Mouse (Mus musculus) 3134 (cell line): ENCODE results near the gene Reln.

Source experiments
- DNase-seq: peaks from one replicate; pipeline ENCODE4 v3.0.0-alpha.2; 2011; ENCODE audit warnings: low spot score; ENCODE audit not compliant: insufficient read length; ENCODE audit errors: extremely low read depth

Reln gene

DNA sequence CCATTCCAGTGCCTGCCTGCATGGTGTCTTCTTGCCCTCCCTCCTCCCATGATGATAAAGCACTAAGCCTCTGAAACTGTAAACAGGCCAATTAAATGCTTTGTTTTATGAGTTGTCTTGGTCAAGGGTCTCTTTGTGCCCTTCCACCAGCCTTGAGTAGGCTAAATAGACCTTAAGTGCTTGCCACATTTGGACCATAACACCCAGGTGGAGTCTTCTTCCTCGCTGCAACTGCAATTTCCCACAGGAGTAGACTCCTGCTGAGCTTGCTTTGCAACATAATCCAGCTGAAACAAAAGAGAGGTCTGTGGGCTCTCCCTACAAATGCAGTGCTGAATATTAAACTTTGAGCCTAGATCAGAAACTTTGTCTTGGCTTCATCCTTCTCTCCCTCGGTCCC lies 35.5 kb downstream of the Reln start:
- DNase-seq = no peak

DNA sequence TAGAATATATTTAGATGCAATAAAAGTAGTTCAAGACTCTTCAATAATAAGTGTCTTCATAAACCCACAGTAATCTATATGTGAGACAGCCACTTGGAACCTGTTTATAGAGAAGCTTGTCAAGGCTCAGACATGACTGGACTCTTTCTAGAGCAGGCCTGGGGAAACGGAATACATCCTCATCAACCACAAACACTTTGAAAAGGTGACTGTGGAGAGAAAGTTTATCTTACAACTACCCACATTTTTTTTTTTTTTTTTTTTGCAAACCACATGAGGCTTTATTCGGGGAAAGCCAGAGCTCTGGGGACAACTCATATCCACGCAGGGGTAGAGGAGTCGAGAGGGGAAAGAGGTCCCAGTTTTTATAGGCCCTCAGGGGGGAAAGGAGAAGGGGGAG lies 36.6 kb downstream of the Reln start:
- no peak for DNase-seq

GRCm38 (mm10) chr5:22307072-22307471 lies 37.4 kb downstream of the Reln start:
- no peak for DNase-seq

DNA sequence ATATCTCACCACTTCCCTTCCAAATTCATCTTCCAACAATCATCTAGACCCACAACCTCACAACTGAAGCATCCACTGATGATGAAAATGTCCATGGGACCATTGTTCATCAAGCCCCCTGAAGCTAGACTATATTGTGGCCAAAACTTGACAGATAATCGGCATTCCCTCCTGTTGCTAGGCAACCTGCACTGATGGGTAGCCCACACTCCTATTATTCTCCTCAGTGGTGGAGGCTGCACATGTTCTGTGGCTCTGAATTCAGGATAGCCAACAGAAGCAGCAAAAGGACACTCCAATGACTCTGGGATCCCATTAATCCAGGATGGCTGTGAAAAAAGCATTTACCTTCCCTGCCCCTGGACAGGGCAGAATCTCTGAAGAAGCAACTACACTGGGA lies 40.8 kb downstream of the Reln start:
- no peak for DNase-seq

GRCm38 (mm10) chr5:22302309-22302708 lies 42.2 kb downstream of the Reln start:
- no peak for DNase-seq

DNA sequence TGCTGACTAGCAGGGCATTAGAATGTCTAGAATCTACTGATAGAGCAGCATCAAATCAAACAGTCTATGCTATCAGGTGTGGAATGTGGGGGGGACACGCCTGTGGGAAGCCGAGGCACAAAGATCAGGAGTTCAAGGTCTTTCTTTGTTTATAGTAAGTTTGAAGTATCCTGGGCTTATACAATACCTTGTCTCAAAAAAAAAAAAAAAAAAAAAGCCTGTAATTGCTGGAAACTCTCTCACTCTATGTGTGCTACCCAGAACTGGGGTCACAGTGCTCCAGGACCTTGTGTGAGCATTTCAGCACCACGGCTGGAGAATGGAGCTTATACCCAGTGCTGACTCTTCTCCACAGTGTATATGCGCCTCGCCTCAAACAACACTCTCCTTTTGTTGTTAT lies 43.7 kb downstream of the Reln start:
- DNase-seq = no peak

GRCm38 (mm10) chr5:22300046-22300445 lies 44.5 kb downstream of the Reln start:
- DNase-seq = no peak

- DNase-seq = no peak
Measured at GRCm38 (mm10) chr5:22295161-22295560, 49.3 kb downstream of the Reln start.

- DNase-seq = no peak
Measured at GRCm38 (mm10) chr5:22291409-22291808, 53.1 kb downstream of the Reln start.

GRCm38 (mm10) chr5:22285396-22285795 lies 59.1 kb downstream of the Reln start:
- no peak for DNase-seq

- DNase-seq = no peak
Measured at GRCm38 (mm10) chr5:22282141-22282665, 62.3 kb downstream of the Reln start.

DNA sequence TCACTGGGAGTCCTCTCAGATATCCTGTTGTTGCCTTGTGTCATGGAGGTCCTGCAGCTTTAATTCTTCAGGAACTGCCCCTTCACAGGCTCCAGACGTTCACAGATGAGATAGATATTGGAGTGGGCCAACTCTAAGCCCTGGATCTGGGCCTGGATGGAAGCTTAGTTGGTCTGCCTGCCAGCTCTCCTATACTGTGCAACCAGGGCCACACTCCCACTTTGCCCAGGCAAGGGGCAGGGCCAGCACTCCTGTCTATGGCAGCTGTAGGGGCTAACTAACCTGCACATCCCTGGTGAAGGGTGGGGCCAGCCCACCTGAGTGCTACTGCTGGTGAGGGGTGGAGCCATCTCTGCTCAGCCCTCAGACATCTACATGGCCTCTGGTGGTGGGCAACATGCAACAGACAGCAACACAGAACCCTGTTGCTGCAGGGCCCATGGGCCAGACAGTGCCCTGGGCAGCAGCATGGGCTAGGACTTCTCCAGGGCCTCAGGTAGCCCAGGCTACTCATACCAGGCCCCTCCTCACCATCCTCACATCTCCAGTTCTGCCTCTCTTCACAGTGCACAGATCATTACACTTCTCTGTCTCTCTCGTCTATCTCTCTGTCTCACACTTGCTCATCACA lies 63.9 kb downstream of the Reln start:
- no peak for DNase-seq

GRCm38 (mm10) chr5:22279201-22279600 lies 65.3 kb downstream of the Reln start:
- no peak for DNase-seq

DNA sequence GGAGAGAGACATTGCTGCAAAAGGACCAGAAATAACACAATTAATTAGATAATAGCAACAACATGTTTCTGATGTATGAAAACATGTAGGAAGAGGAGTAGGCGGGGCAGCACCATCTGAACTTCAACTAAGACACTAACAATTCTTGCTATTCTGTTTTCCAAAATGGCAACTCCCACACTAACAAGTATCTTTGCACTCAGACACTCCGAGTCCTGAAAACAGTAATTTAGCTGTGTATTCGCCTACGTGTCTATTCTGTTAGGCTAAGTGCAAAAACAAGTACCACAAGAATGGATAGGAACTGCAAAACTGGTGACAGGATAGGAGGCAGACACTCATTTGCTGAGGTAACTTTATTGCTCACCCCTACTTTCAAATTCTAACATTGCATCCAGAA lies 70.4 kb downstream of the Reln start:
- DNase-seq = no peak

DNA sequence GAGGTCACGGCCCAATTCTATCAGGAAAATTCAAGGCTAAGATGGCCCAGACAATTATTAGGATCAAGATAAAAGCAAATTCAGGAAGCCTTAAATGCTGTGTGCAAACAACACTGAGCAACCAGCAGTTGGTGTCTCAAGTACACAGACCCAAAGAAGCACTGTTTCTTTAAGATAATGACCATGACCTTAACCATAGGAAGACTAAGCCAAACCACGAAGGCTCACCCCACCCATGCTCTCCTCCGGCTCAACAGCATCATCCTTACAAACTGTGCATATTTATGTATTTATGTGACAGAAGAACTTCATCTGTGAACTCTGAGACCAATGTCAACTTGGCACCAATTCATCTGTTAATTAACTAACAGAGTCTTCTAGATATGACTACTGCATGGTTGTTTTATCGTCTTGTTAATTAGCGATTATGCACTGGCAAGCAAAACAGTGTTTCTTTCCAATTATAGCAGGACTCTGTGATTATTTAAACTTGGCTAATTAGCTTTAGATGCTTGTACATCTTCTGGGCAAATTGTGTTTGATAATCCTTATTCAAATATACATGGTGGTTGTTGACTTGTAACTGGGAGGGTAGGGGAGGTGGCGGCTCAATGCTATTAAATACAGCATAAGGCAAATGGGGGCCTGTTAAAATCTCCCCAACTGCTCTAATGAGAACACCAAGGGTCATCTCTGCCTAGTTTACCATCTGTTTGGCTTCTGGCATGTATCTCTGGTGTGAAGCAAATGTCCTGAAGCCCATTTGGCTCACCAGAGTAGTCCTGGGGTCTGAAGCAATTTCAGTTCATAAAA lies 77.8 kb downstream of the Reln start:
- no peak for DNase-seq

GRCm38 (mm10) chr5:22262351-22262765 lies 82.1 kb downstream of the Reln start:
- no peak for DNase-seq

GRCm38 (mm10) chr5:22255346-22255745 lies 89.2 kb downstream of the Reln start:
- DNase-seq = no peak

- DNase-seq = no peak
Measured at GRCm38 (mm10) chr5:22253910-22254309, 90.6 kb downstream of the Reln start.

DNA sequence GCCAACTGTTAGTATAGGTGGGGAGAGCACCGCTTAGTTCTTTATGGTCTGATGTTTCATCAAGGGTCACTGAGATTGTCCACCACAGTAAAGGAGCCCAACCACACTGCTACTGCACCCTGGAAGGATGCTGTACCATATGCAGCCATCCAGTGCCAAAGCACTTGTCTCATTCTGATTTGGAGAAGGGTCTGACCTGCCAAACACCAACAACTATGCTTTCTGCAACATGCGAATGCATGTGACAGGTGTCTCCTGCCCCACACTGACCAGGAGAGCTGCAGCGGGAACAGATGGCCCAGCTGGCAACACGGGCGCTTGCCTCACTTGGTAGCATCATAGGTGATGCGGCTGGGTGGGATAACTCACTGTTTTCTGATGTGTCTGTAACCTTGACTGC lies 91.2 kb downstream of the Reln start:
- no peak for DNase-seq

DNA sequence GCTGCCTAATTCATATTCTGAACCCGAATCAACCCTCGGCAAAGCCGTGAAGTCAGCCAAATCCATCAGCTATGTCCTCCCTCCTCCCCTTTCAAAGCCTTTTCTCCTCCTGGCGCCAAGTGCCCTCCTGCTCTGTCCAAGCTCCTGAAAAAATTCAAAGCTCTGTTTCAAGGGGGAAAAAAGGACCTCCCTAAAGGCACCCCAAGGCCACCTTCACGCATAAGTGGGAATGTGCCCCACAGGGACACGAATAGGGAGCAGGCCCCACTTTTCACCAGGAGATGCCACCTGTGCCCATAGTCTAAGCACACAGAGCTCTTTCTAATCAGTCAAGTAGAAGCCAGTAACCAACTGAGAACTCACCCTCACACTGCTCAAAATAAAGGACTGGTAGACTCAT lies 96.7 kb downstream of the Reln start:
- DNase-seq = no peak

- DNase-seq = no peak
Measured at GRCm38 (mm10) chr5:22245056-22245455, 99.4 kb downstream of the Reln start.

- DNase-seq = no peak
Measured at GRCm38 (mm10) chr5:22243538-22243937, 101.0 kb downstream of the Reln start.
